Mouse (Mus musculus): Measurements from ENCODE around the gene Tfip11.

Tfip11 gene

GRCm38 (mm10) chr5:112364184-112364797 lies 38.1 kb downstream of the Tfip11 start:
- no peak for DNase-seq (ENCODE audit: low spot score)

- no peak for DNase-seq (ENCODE audit: low spot score)
These were observed 40.7 kb downstream of the Tfip11 start for GRCm38 (mm10) chr5:112366879-112367278.

GRCm38 (mm10) chr5:112367338-112367737 lies 41.2 kb downstream of the Tfip11 start:
- no peak for DNase-seq (ENCODE audit: low spot score)

- DNase-seq (ENCODE audit: low spot score): no peak
These were observed 41.8 kb downstream of the Tfip11 start for GRCm38 (mm10) chr5:112367929-112368328.

- DNase-seq (ENCODE audit: low spot score): no peak
These were observed 42.5 kb downstream of the Tfip11 start for GRCm38 (mm10) chr5:112368666-112369065.

GRCm38 (mm10) chr5:112369326-112369725 lies 43.2 kb downstream of the Tfip11 start:
- no peak for DNase-seq (ENCODE audit: low spot score)

- DNase-seq (ENCODE audit: low spot score): no peak
These were observed 44.2 kb downstream of the Tfip11 start for GRCm38 (mm10) chr5:112370236-112370813.

- DNase-seq (ENCODE audit: low spot score): no peak
These were observed 45.8 kb downstream of the Tfip11 start for GRCm38 (mm10) chr5:112371933-112372332.

- DNase-seq (ENCODE audit: low spot score): no peak
These were observed 50.0 kb downstream of the Tfip11 start for GRCm38 (mm10) chr5:112376111-112376510.

- DNase-seq (ENCODE audit: low spot score): no peak
These were observed 51.2 kb downstream of the Tfip11 start for GRCm38 (mm10) chr5:112377380-112377779.

GRCm38 (mm10) chr5:112378716-112379115 lies 52.6 kb downstream of the Tfip11 start:
- no peak for DNase-seq (ENCODE audit: low spot score)

- DNase-seq (ENCODE audit: low spot score): no peak
These were observed 55.0 kb downstream of the Tfip11 start for GRCm38 (mm10) chr5:112381154-112381553.

- no peak for DNase-seq (ENCODE audit: low spot score)
These were observed 55.9 kb downstream of the Tfip11 start for GRCm38 (mm10) chr5:112382042-112382441.

- DNase-seq (ENCODE audit: low spot score): no peak
These were observed 56.6 kb downstream of the Tfip11 start for GRCm38 (mm10) chr5:112382641-112383330.

- no peak for DNase-seq (ENCODE audit: low spot score)
These were observed 58.8 kb downstream of the Tfip11 start for GRCm38 (mm10) chr5:112384805-112385472.

- DNase-seq (ENCODE audit: low spot score): no peak
These were observed 59.8 kb downstream of the Tfip11 start for GRCm38 (mm10) chr5:112385973-112386372.
